Mouse (Mus musculus): ENCODE data around the gene Klrk1.
"Not testable (repeated sequence)": the region's sequence is repeated elsewhere in the genome, so short reads cannot be mapped to it uniquely, and the experiment has no call there.

The Klrk1 gene

DNA sequence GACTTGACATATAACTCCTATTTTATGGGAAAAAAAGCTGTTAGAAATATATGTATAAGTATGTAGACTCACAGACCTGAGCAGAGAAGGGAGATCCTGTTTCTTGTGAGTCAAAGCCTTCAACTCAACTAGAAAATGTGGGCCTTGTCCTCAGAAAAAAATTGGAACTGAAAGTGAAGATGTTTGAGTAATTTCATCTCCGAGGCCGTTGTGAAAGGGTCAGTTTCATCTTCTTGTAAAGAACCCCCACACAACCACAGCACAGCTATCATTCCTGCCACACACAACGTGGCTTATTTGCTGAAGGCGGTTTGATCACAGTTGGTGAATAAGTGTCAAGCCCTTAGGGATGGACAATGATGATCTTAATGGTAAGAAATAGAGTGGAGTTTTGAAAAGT is at the start of gene Klrk1:
Klrk1 (minus strand) TSS at position 130 of the 400 bp plus-strand sequence.
- DNase-seq (ENCODE audit: low spot score in 2 of 2): no peak

DNA sequence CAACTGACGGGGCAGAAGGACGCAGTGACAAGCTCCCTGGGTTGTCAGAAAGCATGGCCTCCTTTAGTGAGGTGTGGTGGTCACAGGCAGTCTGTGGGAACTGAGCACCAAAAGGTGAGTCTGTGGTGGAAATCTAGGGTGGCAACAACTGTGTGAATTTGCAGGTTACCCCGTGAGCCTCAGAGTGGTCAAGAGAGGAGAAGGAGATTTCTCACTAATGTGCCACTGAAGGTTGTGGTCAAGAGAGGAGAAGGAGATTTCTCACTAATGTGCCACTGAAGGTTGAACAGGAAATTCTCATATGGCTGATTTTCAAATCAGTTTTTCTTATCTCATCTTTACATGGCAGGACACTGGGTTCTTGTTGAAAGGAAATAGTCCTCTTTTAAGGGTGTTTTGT is 37.6 kb upstream of the Klrk1 start:
- not testable (repeated sequence) for DNase-seq (ENCODE audit: low spot score in 2 of 2)

DNA sequence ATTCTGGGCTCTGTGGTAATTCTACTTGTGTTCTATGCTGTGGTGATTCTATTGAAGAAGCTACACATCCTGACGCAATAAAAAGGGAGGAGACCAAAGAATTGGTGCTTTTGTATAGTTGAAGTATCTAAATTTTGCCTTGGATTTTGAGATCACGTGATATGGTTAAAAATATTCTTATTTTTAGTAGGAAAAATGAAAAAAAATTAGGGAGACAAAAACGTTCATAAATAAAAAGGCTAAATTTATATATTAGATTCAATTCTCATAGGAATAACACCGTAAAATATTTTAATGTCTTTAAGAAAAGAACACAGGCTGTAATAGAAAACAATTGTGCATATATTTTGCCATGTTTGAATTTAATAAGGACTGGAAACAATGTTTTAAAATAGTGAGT is 36.9 kb upstream of the Klrk1 start, which contains the start of gene Klrc2:
Klrc2 (minus strand) TSS at position 101 of the 400 bp plus-strand sequence.
- not testable (repeated sequence) for DNase-seq (ENCODE audit: low spot score in 2 of 2)

DNA sequence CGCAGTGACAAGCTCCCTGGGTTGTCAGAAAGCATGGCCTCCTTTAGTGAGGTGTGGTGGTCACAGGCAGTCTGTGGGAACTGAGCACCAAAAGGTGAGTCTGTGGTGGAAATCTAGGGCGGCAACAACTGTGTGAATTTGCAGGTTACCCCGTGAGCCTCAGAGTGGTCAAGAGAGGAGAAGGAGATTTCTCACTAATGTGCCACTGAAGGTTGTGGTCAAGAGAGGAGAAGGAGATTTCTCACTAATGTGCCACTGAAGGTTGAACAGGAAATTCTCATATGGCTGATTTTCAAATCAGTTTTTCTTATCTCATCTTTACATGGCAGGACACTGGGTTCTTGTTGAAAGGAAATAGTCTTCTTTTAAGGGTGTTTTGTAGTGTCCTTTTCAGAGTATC is 20.4 kb upstream of the Klrk1 start:
- not testable (repeated sequence) for DNase-seq (ENCODE audit: low spot score in 2 of 2)

DNA sequence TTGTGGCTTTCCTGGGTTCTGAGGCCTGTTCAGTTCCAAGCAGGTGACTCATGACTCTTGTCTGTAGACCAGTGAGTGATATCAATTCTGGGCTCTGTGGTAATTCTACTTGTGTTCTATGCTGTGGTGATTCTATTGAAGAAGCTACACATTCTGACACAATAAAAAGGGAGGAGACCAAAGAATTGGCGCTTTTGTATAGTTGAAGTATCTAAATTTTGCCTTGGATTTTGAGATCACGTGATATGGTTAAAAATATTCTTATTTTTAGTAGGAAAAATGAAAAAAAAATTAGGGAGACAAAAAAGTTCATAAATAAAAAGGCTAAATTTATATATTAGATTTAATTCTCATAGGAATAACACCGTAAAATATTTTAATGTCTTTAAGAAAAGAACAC is 19.6 kb upstream of the Klrk1 start, which contains the start of gene Klrc3:
Klrc3 (minus strand) TSS at position 101 of the 400 bp plus-strand sequence.
- DNase-seq (ENCODE audit: low spot score in 2 of 2): not testable (repeated sequence)

DNA sequence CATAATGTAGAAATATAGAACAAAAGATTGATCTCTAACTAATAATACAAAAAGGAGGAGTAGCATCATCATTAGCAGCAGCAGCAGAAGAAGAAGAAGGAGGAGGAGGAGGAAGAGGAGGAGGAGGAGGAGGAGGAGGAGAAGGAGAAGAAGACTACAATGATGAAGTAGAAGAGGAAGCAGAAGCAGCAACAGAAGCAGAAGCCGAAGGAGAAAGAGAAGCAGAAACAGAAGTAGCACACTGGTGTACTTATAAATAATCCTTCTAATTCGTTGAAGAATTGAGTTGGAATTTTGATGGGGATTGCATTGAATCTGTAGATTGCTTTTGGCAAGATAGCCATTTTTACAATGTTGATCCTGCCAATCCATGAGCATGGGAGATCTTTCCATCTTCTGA is 7.4 kb upstream of the Klrk1 start:
- not testable (repeated sequence) for DNase-seq (ENCODE audit: low spot score in 2 of 2)

DNA sequence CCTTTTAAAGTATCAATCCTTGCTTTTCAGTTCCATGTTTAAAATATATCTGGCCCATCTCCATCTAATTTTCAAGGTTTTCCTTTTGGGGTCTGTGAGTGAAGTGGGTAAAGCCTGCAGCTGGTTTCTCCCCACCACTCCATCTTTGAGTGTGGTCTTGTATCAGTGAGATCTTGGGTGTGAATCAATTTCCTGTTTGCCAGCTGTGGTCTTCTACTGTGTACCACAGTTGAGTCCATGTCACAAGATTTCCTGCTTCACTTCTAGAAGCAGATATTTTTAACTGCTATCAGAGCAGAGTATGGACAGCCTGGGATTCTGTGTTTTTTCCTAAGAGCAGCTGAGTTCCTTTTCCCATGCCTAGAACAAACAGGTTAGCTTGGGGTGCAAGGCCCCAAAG is 15.3 kb downstream of the Klrk1 start:
- no peak for DNase-seq (ENCODE audit: low spot score in 2 of 2)

DNA sequence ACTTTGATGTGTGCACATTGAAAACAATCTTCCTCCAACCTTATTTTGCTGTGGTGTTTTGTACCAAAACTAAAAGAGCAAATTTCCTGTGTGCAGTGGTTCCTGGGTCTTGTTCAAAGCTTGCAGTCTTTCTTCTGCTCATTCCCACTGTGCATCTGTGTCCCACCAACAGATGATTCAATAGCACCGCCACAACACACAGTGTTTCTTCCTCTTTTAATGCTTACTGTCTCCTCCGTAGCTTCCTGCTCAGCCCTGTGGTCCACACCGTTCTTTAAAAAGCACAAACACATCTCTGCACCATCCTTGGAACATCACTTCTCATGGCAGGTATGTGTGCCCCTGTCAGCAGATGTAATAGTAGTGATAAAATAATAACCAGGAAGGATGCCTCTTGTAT is 32.2 kb downstream of the Klrk1 start, which contains the start of gene Klrd1:
Klrd1 (plus strand) TSS at position 275 of the 400 bp plus-strand sequence.
- no peak for DNase-seq (ENCODE audit: low spot score in 2 of 2)

DNA sequence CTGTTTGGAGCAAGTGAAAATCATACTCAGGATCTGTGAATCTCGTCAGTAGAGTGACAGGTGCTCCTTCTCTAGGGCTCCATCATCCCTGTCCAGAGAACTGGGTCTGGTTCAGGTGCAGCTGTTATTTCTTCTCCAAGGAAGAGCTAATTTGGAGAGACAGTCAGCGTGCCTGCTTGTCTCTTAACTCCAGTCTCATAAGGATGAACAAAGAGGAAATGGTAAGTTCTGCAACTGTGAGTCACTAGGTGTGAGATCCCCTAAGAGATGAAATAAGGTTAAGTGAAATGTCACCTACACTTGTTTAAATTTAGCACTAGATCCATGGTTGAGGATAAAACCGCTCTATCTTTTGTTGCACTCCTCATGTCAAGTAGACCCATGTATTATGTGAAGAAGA is 40.6 kb downstream of the Klrk1 start:
- no peak for DNase-seq (ENCODE audit: low spot score in 2 of 2)

DNA sequence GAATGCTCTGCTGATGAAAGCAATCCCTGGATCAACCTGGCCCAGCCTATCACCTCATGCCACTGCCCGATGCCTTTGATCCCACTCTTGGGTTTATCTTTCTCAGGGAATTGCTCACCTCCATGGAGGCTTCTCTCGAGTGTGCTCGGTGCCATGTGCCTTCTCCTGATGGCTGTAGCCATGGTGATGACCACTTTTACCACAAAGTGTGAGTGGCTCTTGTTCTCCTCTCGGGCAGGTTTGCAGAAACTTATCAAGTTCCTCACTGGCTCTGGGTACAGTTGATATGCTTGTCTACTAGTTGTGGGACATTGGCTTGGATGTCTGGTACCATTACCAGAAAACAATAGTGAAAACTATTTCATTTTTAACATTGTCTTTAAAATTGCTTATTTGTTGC is 41.8 kb downstream of the Klrk1 start:
- DNase-seq (ENCODE audit: low spot score in 2 of 2): no peak

DNA sequence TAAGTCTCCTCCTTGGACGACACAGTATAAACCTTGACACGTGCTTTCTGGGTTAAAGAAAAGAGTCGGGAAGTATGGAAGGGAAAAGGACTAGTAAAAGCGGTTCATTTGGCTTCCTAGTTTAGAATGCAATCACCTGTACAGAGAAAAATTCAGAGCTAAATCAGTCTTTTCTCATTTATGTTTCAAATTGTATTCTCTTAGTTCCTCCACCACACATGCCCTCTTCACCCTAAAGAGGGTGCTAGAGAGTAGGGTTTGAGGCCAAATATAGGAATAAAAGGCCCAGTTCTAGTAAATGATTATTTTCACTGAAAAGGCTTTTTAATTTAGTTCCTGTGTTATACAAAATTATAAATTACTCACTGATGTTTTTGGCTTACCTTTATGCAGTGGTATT is 42.4 kb downstream of the Klrk1 start:
- no peak for DNase-seq (ENCODE audit: low spot score in 2 of 2)

DNA sequence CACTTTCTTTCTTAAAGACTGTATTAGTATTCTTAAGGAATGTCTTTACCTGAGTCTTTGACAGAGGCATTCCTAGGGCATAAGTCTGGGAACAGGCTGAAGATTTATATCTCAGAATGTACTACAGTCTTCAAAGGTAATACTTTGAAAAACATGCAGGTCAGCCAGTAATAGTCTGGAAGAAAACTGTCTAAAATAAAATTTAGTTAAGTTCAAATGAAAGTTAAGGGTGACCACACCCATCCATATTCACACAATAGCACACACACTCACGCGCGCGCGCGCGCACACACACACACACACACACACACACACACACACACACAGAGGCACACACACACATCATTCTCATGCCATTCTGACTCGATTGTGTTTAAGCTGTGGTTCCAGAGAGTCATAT is 46.1 kb downstream of the Klrk1 start, which contains the start of gene Klre1:
Klre1 (plus strand) TSS at position 301 of the 400 bp plus-strand sequence.
- no peak for DNase-seq (ENCODE audit: low spot score in 2 of 2)

DNA sequence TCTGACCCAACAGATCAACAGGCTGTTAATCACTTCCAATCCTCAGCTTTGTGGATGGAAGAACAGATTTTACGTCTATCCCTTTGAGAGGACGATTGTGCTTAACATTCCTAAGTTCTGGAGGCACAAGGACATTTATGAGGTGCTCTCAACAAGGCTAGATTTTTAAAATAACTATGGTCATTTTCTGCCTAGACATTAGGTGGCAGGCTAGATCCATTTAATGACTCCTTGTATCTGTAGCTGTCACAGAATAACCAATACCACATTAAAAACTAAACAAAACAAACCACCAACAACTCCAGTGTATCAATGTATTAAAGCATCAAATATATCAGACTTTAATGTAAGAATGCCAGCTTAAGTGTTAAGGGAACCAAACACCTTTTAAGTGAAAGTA is 48.3 kb downstream of the Klrk1 start:
- DNase-seq (ENCODE audit: low spot score in 2 of 2): no peak

DNA sequence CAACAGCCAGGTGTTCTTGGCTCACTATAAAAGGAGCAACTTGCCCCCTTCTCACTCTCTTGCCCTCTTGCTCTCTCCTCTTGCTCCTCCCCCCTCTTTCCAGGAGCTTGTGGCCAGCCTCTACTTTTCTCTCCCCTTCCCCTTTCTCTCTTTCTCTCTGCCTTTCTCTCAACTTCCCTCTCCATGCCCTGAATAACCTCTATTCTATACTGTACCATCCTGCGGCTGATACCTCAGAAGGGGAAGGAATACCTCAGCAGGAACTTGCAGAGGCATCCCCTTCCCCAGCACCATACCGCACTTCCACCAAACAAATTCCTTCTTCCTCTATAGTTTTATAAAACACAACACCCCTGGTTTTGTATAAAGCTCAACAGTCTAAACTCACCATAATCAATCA is 58.4 kb downstream of the Klrk1 start:
- DNase-seq (ENCODE audit: low spot score in 2 of 2): no peak

Data from spleen, postnatal 10 days (tissue).